Mouse (Mus musculus): ENCODE results near the gene Alox15.

DNA sequence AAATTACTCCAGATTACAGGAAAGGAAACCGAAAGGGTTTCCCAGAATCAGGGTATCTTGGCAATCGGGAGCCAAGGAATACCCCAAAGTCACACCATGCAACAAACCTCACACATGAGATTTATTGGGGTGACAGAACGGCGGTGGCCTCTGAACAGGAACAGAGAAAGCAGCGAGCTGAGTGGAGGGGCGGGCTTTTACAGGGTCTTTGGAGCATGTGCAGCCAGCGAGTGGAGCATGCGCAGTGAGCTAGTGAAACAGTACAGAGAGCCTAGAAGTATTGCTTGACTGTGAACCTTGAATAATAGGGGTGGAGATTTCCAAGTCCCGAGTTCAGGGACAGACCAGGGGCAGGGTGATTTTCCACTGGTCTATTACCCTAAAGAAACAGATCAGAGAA is 3.2 kb downstream of the Alox15 start:
- TF ChIP-seq ZNF384 (IDR thresholded peaks at IDR 0.05; ENCODE audit: low read depth, low read length): no peak
- TF ChIP-seq MAFK (IDR thresholded peaks at IDR 0.05; ENCODE audit: insufficient read depth, low read depth, low read length): no peak
- no peak for TF ChIP-seq CHD2 (IDR thresholded peaks at IDR 0.05; ENCODE audit: low read depth, low read length)

All from ES-E14 (cell line).